Mouse (Mus musculus): ENCODE results near the gene Scand1. TPM values are rescaled to one million over a fixed set of nuclear protein-coding genes. Genes with fewer than 3 reads are reported as not detected.

Scand1 gene
- polyA plus RNA-seq, 1 experiment from 2014 or later = 48.2 TPM

DNA sequence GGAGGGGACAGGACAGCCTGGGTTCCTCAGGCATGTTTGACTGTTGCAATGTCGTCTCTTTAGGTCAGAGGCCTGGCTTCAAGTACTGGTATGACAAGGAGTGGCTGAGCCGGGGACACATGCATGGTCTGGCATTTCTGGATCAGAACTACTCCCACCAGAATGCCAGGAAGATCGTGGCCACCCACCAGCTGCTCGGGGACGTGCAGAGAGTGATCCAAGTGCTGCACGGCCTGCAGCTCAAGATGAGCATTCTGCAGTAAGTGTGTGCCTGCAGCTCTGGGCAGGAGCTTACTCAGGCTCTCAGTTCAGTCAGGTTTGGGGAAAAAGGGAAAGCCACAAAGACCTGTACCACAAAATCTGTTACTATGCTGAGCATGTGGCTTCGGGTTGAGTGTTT is 14.0 kb downstream of the Scand1 start:
- Histone ChIP-seq H3K36me3 (ENCODE audit: control insufficient read depth, insufficient read depth) (peaks cover 27% of the 10 kb centered on the region), H3K9me3 (replicated peaks; ENCODE audit: control insufficient read depth, low read length) (no peaks in the 10 kb centered on the region)
- 70% methylated on average over 7 of the region's 7 CpGs for WGBS

GRCm38 (mm10) chr2:156297653-156298052 is 14.9 kb downstream of the Scand1 start:
- Histone ChIP-seq H3K36me3 (ENCODE audit: control insufficient read depth, insufficient read depth) (peaks cover 28% of the 10 kb centered on the region), H3K27ac (ENCODE audit: low read length) (no peak overlapping the region), H3K4me3 (ENCODE audit: low read length) (no peak overlapping the region), H3K9me3 (replicated peaks; ENCODE audit: control insufficient read depth, low read length) (no peaks in the 10 kb centered on the region), H3K4me1 (ENCODE audit: control insufficient read depth, insufficient read depth, low read length) (0 out of 2 replicates have a peak, but pooled peaks cover 3% of the 10 kb centered on the region), H3K27me3 (ENCODE audit: control insufficient read depth, insufficient read depth, low read length) (no peaks in the 10 kb centered on the region), H3K9ac (ENCODE audit: low read length) (no peak overlapping the region), H3K4me2 (ENCODE audit: low read depth, low read length) (no peak overlapping the region)
- ATAC-seq (replicated peaks; ENCODE audit: extremely low read depth, insufficient read depth, low FRiP score) = peak; percentile 60
- WGBS = 65% methylated on average over 3 of the region's 3 CpGs

More for the DNA sequence above, 14.0 kb downstream of the Scand1 start:
- Histone ChIP-seq H3K4me3 (ENCODE audit: low read length) (no peak overlapping the region), H3K4me2 (ENCODE audit: low read depth, low read length) (no peak overlapping the region), H3K27ac (ENCODE audit: low read length) (no peak overlapping the region), H3K4me1 (ENCODE audit: control insufficient read depth, insufficient read depth, low read length) (0 out of 2 replicates have a peak, but pooled peaks cover 3% of the 10 kb centered on the region), H3K9ac (ENCODE audit: low read length) (no peak overlapping the region), H3K27me3 (ENCODE audit: control insufficient read depth, insufficient read depth, low read length) (no peaks in the 10 kb centered on the region)
- no peak for ATAC-seq (replicated peaks; ENCODE audit: extremely low read depth, insufficient read depth, low FRiP score)

DNA sequence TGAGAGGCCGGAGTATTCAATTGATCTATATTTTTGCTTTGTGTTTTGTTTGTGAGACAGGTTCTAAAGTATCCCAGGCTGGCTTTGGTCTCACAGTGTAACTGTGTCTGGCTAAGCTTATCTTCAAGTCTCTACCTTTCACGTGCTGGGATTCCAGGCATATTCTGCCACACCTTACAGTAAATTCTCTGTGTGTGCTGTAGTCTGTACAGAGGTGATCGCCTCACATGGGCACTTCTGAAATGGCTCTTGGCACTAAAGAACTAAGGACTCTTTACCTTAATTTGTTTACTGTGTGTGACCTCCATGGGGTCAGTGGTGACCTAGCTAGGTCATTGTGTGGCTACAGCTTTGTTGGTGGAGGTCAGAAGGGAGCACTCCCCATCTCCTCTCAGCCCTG is 16.3 kb downstream of the Scand1 start:
- no peak overlapping the region for H3K4me2 ChIP-seq (ENCODE audit: low read depth, low read length)
- 89% methylated on average over 3 of the region's 3 CpGs for WGBS
- no peak overlapping the region for H3K9ac ChIP-seq (ENCODE audit: low read length)
- no peaks in the 10 kb centered on the region for H3K9me3 ChIP-seq (replicated peaks; ENCODE audit: control insufficient read depth, low read length)
- H3K4me3 ChIP-seq (ENCODE audit: low read length) = no peak overlapping the region
- peaks cover 28% of the 10 kb centered on the region for H3K36me3 ChIP-seq (ENCODE audit: control insufficient read depth, insufficient read depth)
- no peak overlapping the region for H3K27ac ChIP-seq (ENCODE audit: low read length)
- ATAC-seq (replicated peaks; ENCODE audit: extremely low read depth, insufficient read depth, low FRiP score) = no peak
- 0 out of 2 replicates have a peak, but pooled peaks cover 3% of the 10 kb centered on the region for H3K4me1 ChIP-seq (ENCODE audit: control insufficient read depth, insufficient read depth, low read length)
- H3K27me3 ChIP-seq (ENCODE audit: control insufficient read depth, insufficient read depth, low read length) = no peaks in the 10 kb centered on the region

DNA sequence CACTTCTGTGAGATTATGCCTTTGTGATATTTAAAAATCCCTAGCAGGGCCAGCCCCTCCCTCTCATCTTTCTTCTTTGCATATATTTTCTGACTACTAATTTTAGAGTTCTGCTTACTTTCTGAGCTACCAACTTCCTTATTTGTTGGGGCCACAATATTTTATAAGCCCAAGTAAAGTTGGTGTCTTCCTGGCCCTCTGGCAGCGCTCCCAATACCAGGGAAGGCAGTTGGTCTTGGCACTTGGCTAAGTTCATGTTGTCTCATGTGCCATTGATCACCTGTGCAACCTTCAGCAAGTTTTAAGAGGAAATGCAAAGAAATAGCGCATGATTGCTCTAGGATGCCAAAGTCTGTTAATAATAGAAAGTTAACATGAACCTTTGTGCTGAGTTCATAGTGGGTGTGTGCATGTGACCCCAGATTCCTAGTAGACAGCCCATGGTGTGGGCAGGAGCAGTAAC is 16.9 kb downstream of the Scand1 start:
- Histone ChIP-seq H3K27me3 (ENCODE audit: control insufficient read depth, insufficient read depth, low read length) (no peaks in the 10 kb centered on the region), H3K9me3 (replicated peaks; ENCODE audit: control insufficient read depth, low read length) (no peaks in the 10 kb centered on the region), H3K4me1 (ENCODE audit: control insufficient read depth, insufficient read depth, low read length) (0 out of 2 replicates have a peak, but pooled peaks cover 3% of the 10 kb centered on the region), H3K36me3 (ENCODE audit: control insufficient read depth, insufficient read depth) (peaks cover 24% of the 10 kb centered on the region), H3K4me2 (ENCODE audit: low read depth, low read length) (no peak overlapping the region), H3K9ac (ENCODE audit: low read length) (no peak overlapping the region), H3K4me3 (ENCODE audit: low read length) (no peak overlapping the region), H3K27ac (ENCODE audit: low read length) (no peak overlapping the region)
- 93% methylated on average over 2 of the region's 2 CpGs for WGBS
- ATAC-seq (replicated peaks; ENCODE audit: extremely low read depth, insufficient read depth, low FRiP score) = no peak

DNA sequence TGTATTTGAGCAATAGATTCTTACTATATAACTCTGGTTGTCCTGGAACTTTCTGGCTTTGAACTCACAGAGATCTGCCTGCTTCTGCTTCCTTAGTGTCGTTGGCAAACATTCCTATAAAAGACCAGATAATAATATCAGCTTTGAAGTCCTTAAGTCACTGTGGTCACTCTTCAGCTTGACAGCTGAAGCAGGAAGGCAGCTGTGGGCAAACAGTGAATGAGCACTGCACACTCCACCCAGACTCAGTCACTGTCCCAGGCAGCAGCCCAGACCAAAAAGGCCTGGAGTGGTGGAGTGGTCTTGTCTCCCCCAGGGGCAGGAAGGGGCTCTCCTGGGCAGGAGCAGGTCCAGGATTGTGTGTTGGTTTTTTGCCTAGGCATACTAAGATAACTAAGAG is 20.5 kb downstream of the Scand1 start:
- no peak for ATAC-seq (replicated peaks; ENCODE audit: extremely low read depth, insufficient read depth, low FRiP score)

GRCm38 (mm10) chr2:156289552-156290160 is 22.8 kb downstream of the Scand1 start:
- H3K4me2 ChIP-seq (ENCODE audit: low read depth, low read length) = no peak overlapping the region
- H3K9ac ChIP-seq (ENCODE audit: low read length) = no peak overlapping the region
- peaks cover 8% of the 10 kb centered on the region for H3K4me1 ChIP-seq (ENCODE audit: control insufficient read depth, insufficient read depth, low read length)
- no peak for ATAC-seq (replicated peaks; ENCODE audit: extremely low read depth, insufficient read depth, low FRiP score)
- H3K27me3 ChIP-seq (ENCODE audit: control insufficient read depth, insufficient read depth, low read length) = no peaks in the 10 kb centered on the region
- no peaks in the 10 kb centered on the region for H3K9me3 ChIP-seq (replicated peaks; ENCODE audit: control insufficient read depth, low read length)
- peaks cover 21% of the 10 kb centered on the region for H3K36me3 ChIP-seq (ENCODE audit: control insufficient read depth, insufficient read depth)
- no peak overlapping the region for H3K4me3 ChIP-seq (ENCODE audit: low read length)
- H3K27ac ChIP-seq (ENCODE audit: low read length) = peak overlapping the region; percentile 79
- 65% methylated on average over 2 of the region's 2 CpGs for WGBS

More for the DNA sequence above, 20.5 kb downstream of the Scand1 start:
- H3K27ac ChIP-seq (ENCODE audit: low read length) = no peak overlapping the region
- no peak overlapping the region for H3K9ac ChIP-seq (ENCODE audit: low read length)
- no peaks in the 10 kb centered on the region for H3K27me3 ChIP-seq (ENCODE audit: control insufficient read depth, insufficient read depth, low read length)
- H3K9me3 ChIP-seq (replicated peaks; ENCODE audit: control insufficient read depth, low read length) = no peaks in the 10 kb centered on the region
- peaks cover 28% of the 10 kb centered on the region for H3K36me3 ChIP-seq (ENCODE audit: control insufficient read depth, insufficient read depth)
- H3K4me2 ChIP-seq (ENCODE audit: low read depth, low read length) = no peak overlapping the region
- no peak overlapping the region for H3K4me3 ChIP-seq (ENCODE audit: low read length)
- H3K4me1 ChIP-seq (ENCODE audit: control insufficient read depth, insufficient read depth, low read length) = peaks cover 8% of the 10 kb centered on the region
- WGBS = 71% methylated on average over 1 of the region's 1 CpGs

- Histone ChIP-seq H3K4me3 (ENCODE audit: low read length) (no peak overlapping the region), H3K4me1 (ENCODE audit: control insufficient read depth, insufficient read depth, low read length) (peaks cover 8% of the 10 kb centered on the region), H3K36me3 (ENCODE audit: control insufficient read depth, insufficient read depth) (peaks cover 8% of the 10 kb centered on the region; the same call in 1 of the 2 replicates), H3K27me3 (ENCODE audit: control insufficient read depth, insufficient read depth, low read length) (no peaks in the 10 kb centered on the region), H3K27ac (ENCODE audit: low read length) (no peak overlapping the region; the same call in 1 of the 2 replicates), H3K4me2 (ENCODE audit: low read depth, low read length) (no peak overlapping the region), H3K9me3 (replicated peaks; ENCODE audit: control insufficient read depth, low read length) (no peaks in the 10 kb centered on the region), H3K9ac (ENCODE audit: low read length) (no peak overlapping the region)
- 0 out of 2 replicates have a peak, but pooled peaks have one; percentile 21 for ATAC-seq (replicated peaks; ENCODE audit: extremely low read depth, insufficient read depth, low FRiP score)
- 91% methylated on average over 2 of the region's 2 CpGs for WGBS
These were observed 24.3 kb downstream of the Scand1 start for GRCm38 (mm10) chr2:156288222-156288621.

DNA sequence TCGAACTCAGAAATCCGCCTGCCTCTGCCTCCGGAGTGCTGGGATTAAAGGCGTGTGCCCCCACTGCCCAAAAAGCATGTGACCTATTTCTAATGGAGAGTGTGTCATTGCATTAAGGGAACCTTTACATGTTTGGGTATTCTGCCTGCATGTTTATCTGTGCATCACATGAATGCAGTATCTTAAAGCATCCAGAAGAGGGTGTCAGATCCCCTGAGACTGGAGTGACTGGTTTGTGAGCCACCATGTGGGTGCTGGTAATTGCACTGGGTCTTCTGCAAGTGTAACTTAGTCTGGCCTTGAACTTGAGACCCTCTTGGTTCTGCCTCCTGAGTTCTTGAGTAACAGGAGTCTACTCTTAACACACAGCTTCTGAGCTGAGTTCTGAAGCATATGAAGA is 25.8 kb downstream of the Scand1 start:
- Histone ChIP-seq H3K4me3 (ENCODE audit: low read length) (no peak overlapping the region), H3K9ac (ENCODE audit: low read length) (no peak overlapping the region), H3K27ac (ENCODE audit: low read length) (no peak overlapping the region), H3K4me1 (ENCODE audit: control insufficient read depth, insufficient read depth, low read length) (peaks cover 8% of the 10 kb centered on the region), H3K9me3 (replicated peaks; ENCODE audit: control insufficient read depth, low read length) (no peaks in the 10 kb centered on the region), H3K27me3 (ENCODE audit: control insufficient read depth, insufficient read depth, low read length) (no peaks in the 10 kb centered on the region), H3K36me3 (ENCODE audit: control insufficient read depth, insufficient read depth) (peaks cover 8% of the 10 kb centered on the region; the same call in 1 of the 2 replicates), H3K4me2 (ENCODE audit: low read depth, low read length) (no peak overlapping the region)
- WGBS = 92% methylated on average over 4 of the region's 4 CpGs
- ATAC-seq (replicated peaks; ENCODE audit: extremely low read depth, insufficient read depth, low FRiP score) = no peak

DNA sequence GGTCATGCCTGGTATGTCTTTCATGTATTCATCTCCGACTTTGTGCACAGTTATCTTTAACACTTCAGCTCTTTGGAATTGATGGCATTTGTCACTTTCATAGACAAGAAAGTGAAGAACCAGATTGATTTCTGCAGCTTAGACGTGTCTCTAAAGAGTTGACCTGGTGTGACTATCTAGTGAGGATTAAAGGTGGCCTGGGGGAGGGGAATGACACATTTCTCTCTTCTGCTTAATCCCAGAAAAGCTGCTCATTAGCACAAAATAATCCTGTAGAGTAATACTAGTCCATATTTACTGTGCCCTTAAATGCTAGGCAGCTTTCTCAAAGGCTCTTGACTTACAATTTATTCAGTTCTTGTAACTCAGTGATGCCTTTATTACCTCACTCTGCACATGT is 27.3 kb downstream of the Scand1 start:
- ATAC-seq (replicated peaks; ENCODE audit: extremely low read depth, insufficient read depth, low FRiP score) = no peak
- Histone ChIP-seq H3K4me1 (ENCODE audit: control insufficient read depth, insufficient read depth, low read length) (peaks cover 11% of the 10 kb centered on the region), H3K36me3 (ENCODE audit: control insufficient read depth, insufficient read depth) (peaks cover 8% of the 10 kb centered on the region; the same call in 1 of the 2 replicates), H3K9ac (ENCODE audit: low read length) (no peak overlapping the region), H3K27ac (ENCODE audit: low read length) (no peak overlapping the region), H3K4me2 (ENCODE audit: low read depth, low read length) (no peak overlapping the region), H3K4me3 (ENCODE audit: low read length) (no peak overlapping the region), H3K27me3 (ENCODE audit: control insufficient read depth, insufficient read depth, low read length) (no peaks in the 10 kb centered on the region), H3K9me3 (replicated peaks; ENCODE audit: control insufficient read depth, low read length) (no peaks in the 10 kb centered on the region)
- WGBS = 53% methylated on average over 2 of the region's 2 CpGs
